Mouse (Mus musculus) neural tube, embryonic 14.5 days (tissue): ENCODE data around the gene Ccdc57. TPM values are rescaled to one million over a fixed set of nuclear protein-coding genes. Genes with fewer than 3 reads are reported as not detected.
A peak's percentile ranks its signal among the peaks of the same experiment; 100 is the strongest.

Experiments
- ATAC-seq: fragments of 200-750 bp; cut with Nextera tagmentation; 2 replicates; pipeline ENCODE4 v1.8.0; 2017; ENCODE audit warnings: low read depth, mild to moderate bottlenecking, moderate TSS enrichment, moderate library complexity
- H3K27ac ChIP-seq: fragments of 300-500 bp; sonication (generic); 2 replicates; pipeline ENCODE4 v1.5.1; 2014; ENCODE audit warnings: low read depth, mild to moderate bottlenecking, control low read depth, low read length, moderate library complexity, mixed read lengths
- H3K27me3 ChIP-seq: fragments of 300-500 bp; sonication (generic); 2 replicates; pipeline ENCODE4 v1.6.1; 2014; ENCODE audit warnings: low read length; ENCODE audit not compliant: control insufficient read depth, insufficient read depth
- H3K36me3 ChIP-seq: fragments of 300-500 bp; sonication (generic); 2 replicates; pipeline ENCODE4 v1.6.1; 2014; ENCODE audit warnings: low read length, mixed read lengths; ENCODE audit not compliant: control insufficient read depth, insufficient read depth
- H3K4me1 ChIP-seq: fragments of 300-500 bp; sonication (generic); 2 replicates; pipeline ENCODE4 v1.6.1; 2014; ENCODE audit warnings: low read length; ENCODE audit not compliant: control insufficient read depth, insufficient read depth
- H3K4me2 ChIP-seq: fragments of 300-500 bp; sonication (generic); 2 replicates; pipeline ENCODE4 v1.6.1; 2014; ENCODE audit warnings: mild to moderate bottlenecking, low read depth, low read length, control low read depth
- H3K4me3 ChIP-seq: fragments of 300-500 bp; sonication (generic); 2 replicates; pipeline ENCODE4 v1.5.1; 2014; ENCODE audit warnings: low read depth, low read length, control low read depth, mixed read lengths
- H3K9ac ChIP-seq: fragments of 300-500 bp; sonication (generic); replicated peaks from 2 replicates; pipeline ENCODE4 v1.6.1; 2014; ENCODE audit warnings: low read depth, mild to moderate bottlenecking, control low read depth, low read length, mixed read lengths
- H3K9me3 ChIP-seq: fragments of 300-500 bp; sonication (generic); 2 replicates; pipeline ENCODE4 v1.6.1; 2016; ENCODE audit warnings: low read length; ENCODE audit not compliant: control insufficient read depth
- WGBS: fragments of 180-500 bp; shearing (Covaris S2); extraction: QIAGEN DNeasy Blood & Tissue Kit; methylation state at CpG from one replicate; pipeline ENCODE4 v1.1.7; 2014; 5-methylcytosine and 5-hydroxymethylcytosine counted together
- polyA plus RNA-seq: library from polyadenylated mRNA; unstranded; fragments of >200 nt; fragmentation: Nextera tagmentation; extraction: Ambion mirVana; gene quantifications from 2 replicates; pipeline ENCODE4 v1.2.1, GENCODE M21; 2014

Ccdc57 gene
- polyA plus RNA-seq = 6.1 and 6.7 TPM in 2 replicates

DNA sequence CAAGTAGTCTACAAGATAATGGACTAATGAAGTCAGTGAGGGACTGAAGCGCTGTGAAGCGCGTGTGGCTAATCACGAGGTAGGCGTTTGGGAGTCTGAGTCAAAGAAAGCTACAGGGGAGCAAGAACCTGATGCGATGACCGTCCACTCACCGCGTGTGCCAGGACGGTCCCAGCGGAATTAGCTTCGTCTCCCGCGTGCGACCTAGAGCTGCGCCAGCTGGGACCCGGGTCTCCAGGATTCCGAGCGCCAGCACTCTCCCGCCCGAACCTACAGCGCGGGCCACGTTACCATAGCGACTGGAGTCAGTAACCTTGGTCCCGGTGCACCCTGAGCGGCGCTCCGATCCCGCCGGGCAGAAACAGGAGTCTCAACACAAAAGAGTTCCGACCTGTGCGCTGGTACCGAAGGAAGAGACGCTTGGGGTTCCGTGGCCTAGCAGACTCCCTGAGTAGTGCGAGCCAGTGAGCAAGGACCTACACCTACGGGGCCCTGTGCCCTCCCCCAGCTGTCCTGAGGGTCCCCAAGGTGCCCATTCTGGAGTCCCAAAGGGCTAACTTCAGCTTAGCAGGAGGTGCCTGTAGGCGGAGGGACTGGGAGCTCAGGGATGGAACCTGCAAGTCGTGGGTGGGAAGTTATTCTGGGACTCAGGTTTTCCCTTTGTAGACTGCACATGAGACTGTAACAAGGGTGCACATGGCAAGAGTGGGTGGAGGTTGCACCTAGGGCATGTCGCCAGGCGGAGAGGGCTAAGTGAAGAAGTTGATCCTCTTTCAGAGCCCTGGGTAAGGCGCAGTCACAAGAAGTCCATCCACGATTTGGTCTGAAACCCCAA, at the start of gene Ccdc57:
TSS of gene Ccdc57 (minus strand) at position 309 of the 835 bp plus-strand sequence.
- H3K4me1 ChIP-seq = no peaks in the 10 kb centered on the region
- peak within 1 kb of the TSS; percentile 39 for H3K9ac ChIP-seq
- H3K36me3 ChIP-seq = no peaks in the 10 kb centered on the region
- peak within 1 kb of the TSS; percentile 63 for H3K4me3 ChIP-seq
- H3K27me3 ChIP-seq = no peaks in the 10 kb centered on the region
- WGBS = 9% methylated on average over 44 of the region's 44 CpGs
- ATAC-seq = peak; percentile 95
- no peaks in the 10 kb centered on the region for H3K9me3 ChIP-seq
- peak within 1 kb of the TSS; percentile 56 for H3K4me2 ChIP-seq
- H3K27ac ChIP-seq = no peak within 1 kb of the TSS

DNA sequence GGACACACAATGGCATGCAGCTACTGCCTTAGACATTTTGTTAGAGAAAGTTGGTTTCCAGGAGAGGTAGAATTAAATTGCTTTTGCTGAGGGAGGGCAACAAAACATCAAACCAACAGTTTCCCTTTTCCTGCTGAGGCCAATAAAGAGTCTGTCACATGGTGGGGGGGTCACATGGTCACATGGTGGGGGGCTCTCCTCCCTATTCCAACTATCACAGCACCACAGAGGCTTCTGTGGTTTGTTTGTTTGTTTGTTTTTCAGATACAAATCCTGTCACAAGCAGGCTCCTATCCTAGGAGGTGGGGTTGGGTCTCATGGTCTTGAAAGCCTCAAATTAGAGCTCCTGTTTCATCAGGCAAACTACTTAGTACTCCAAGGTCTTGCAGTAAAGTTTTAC, 49.8 kb upstream of the Ccdc57 start:
- H3K27ac ChIP-seq = no peak overlapping the region
- H3K4me2 ChIP-seq = no peak overlapping the region
- no peak overlapping the region for H3K4me3 ChIP-seq
- H3K36me3 ChIP-seq = peaks cover 27% of the 10 kb centered on the region
- no peaks in the 10 kb centered on the region for H3K9me3 ChIP-seq
- H3K4me1 ChIP-seq = 0 out of 2 replicates have a peak, but pooled peaks cover 1% of the 10 kb centered on the region
- ATAC-seq = no peak
- no peak overlapping the region for H3K9ac ChIP-seq
- H3K27me3 ChIP-seq = no peaks in the 10 kb centered on the region

DNA sequence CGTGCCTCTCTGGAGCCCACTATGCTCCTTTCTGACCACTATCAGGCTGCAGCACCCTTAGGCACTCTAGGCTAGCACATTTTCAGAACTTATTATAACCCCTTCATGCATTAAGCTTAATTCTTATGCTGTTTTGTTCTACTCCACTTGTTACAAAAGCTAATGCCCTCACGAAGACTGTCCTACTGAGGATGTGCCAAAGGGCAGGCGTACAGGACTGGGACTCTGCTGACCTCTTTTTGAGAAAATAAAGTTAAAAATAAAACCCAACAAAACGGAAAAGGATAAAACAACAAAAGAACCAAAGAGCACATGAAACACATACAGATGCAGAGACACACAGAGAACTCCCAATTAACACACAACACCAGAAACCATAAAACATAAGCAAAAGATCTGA, 49.0 kb upstream of the Ccdc57 start:
- Histone ChIP-seq H3K27ac (no peak overlapping the region), H3K36me3 (peaks cover 27% of the 10 kb centered on the region), H3K27me3 (no peaks in the 10 kb centered on the region), H3K9me3 (no peaks in the 10 kb centered on the region), H3K4me3 (no peak overlapping the region), H3K4me1 (no peaks in the 10 kb centered on the region), H3K9ac (no peak overlapping the region), H3K4me2 (no peak overlapping the region)
- no peak for ATAC-seq
- WGBS = 89% methylated on average over 4 of the region's 4 CpGs

DNA sequence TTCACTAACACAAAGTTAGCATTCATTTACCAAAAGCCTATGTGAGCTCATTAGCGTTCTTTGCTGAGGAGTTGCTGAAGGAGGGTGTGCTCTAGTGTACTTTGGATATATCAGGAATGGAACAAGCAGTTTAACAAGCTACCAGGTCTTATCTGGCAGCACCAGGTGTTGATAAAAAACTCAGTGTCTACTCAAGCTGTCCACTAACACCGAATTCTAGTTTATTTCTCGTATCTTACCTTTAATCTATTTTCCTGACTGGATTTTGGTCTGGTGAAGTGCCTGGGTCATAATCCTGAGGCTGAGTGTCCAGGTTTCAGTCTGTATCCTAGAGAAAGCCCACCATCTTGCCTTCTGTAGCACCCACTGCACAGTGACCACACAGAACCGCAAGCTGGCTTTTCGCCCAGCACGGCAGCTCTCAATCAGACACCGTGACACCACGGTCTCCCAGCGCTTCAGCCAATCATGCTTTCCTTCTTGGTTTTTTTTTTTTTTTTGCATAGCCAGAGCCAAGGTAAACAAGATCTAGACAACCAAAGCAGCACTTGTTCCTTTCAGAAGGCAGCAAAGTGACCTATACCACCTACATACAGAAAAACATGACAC, 47.9 kb upstream of the Ccdc57 start:
- no peaks in the 10 kb centered on the region for H3K4me1 ChIP-seq
- peaks cover 23% of the 10 kb centered on the region for H3K36me3 ChIP-seq
- no peak overlapping the region for H3K9ac ChIP-seq
- WGBS = 74% methylated on average over 9 of the region's 9 CpGs
- H3K4me2 ChIP-seq = no peak overlapping the region
- no peaks in the 10 kb centered on the region for H3K9me3 ChIP-seq
- no peaks in the 10 kb centered on the region for H3K27me3 ChIP-seq
- no peak for ATAC-seq
- H3K4me3 ChIP-seq = no peak overlapping the region
- H3K27ac ChIP-seq = no peak overlapping the region

DNA sequence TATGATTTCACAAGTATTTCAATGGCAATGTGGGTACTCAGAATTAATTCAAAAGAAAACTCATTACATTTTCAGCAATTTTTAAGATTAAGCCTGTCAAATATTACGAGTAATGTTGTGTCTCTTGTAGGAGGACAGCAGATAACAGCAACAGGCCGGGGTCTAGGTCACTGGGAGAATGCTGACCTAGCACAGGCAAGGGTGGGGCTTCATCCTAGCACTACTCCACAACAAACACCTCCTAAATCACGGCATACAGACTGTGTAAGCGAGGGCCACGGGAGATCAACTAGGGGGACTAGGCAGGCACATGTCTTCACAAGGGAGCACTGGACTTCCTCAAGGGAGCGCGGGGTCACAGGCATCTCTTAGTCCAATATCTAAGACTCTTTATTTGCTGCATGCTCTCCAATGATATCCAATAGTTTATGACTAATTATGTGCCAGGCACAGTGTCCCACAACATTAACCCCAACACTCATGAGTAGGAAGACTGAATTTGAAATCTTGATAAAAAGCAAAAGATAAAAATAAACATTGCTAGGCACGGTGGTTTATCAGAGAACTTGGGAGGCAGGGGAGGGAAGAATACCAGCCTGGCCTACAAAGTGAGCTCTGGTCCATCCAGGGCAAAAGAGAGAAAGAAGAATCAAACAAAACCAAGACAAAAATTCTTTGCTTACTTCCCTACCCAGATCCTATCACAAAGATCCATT, 47.2 kb upstream of the Ccdc57 start:
- Histone ChIP-seq H3K4me1 (no peaks in the 10 kb centered on the region), H3K36me3 (peaks cover 27% of the 10 kb centered on the region), H3K9ac (no peak overlapping the region), H3K27me3 (no peaks in the 10 kb centered on the region), H3K27ac (no peak overlapping the region), H3K4me3 (no peak overlapping the region), H3K4me2 (no peak overlapping the region), H3K9me3 (no peaks in the 10 kb centered on the region)
- WGBS = 87% methylated on average over 8 of the region's 8 CpGs
- no peak for ATAC-seq

DNA sequence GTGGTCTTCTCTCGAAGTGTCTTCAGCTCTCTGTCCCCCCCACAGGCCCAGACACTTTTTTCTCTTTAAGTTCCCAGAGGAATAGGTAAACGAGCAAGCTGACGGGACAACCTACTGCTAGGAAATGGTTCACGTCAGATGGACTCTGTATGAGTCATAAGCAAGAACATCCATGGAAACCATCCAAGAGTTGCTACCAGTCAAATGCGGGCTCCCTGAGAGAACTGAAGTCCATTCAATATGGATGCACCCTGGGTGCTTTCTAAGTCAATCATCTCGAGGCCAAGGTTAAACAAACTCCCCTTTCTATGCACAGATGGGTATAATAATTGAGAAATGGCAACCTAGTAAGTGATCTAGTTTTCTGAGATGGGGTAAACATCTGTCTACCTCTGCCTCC, 40.6 kb upstream of the Ccdc57 start:
- 86% methylated on average over 6 of the region's 6 CpGs for WGBS
- no peaks in the 10 kb centered on the region for H3K9me3 ChIP-seq
- no peaks in the 10 kb centered on the region for H3K4me1 ChIP-seq
- ATAC-seq = no peak
- H3K27ac ChIP-seq = no peak overlapping the region
- no peak overlapping the region for H3K4me2 ChIP-seq
- H3K36me3 ChIP-seq = peaks cover 71% of the 10 kb centered on the region
- no peaks in the 10 kb centered on the region for H3K27me3 ChIP-seq
- H3K9ac ChIP-seq = no peak overlapping the region
- no peak overlapping the region for H3K4me3 ChIP-seq

DNA sequence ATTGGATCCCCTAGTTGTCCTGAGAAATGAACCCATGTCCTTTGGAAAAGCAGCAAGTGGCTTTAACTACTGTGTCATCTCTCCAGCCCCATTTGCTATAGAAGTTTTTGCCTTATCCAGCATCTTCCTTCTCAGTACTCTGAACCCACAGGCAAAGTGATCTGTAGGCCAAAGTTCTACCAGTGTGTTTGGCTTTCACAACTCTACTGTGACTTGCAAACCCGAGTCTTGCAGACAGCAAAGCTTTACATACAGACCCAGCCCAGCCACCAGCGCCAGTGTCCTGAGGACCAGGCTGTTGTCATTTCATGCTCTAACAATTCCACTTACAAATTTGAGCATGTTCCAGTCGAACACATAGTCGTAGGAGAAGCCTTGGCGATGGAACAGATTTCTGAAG, 38.6 kb upstream of the Ccdc57 start:
- Histone ChIP-seq H3K36me3 (peaks cover 90% of the 10 kb centered on the region), H3K4me1 (no peaks in the 10 kb centered on the region), H3K27me3 (no peaks in the 10 kb centered on the region), H3K9me3 (no peaks in the 10 kb centered on the region), H3K9ac (no peak overlapping the region), H3K4me3 (no peak overlapping the region), H3K4me2 (no peak overlapping the region), H3K27ac (no peak overlapping the region)
- ATAC-seq = no peak
- 94% methylated on average over 5 of the region's 5 CpGs for WGBS

DNA sequence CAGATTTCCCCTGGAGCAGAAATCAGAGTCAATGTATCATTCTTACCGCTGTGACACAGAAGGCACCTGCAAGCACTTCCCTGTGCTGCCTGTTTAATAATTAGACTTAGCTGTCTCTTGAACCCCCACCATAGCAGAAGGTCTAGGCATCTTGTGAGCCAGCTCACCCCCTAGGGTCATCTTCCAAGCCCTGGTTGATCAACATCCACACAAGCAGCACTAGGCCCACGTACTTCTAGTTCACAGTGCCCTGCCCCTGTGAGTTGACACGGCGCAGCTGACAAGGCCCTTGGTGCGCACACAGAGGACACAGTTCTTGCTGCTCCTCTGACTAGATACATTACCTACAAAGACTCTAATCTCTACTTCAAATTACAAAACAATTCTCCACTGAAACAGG, 37.1 kb upstream of the Ccdc57 start:
- Histone ChIP-seq H3K9ac (no peak overlapping the region), H3K27me3 (no peaks in the 10 kb centered on the region), H3K27ac (no peak overlapping the region), H3K9me3 (no peaks in the 10 kb centered on the region), H3K4me2 (no peak overlapping the region), H3K36me3 (peaks cover 97% of the 10 kb centered on the region), H3K4me1 (no peaks in the 10 kb centered on the region), H3K4me3 (no peak overlapping the region)
- WGBS = 94% methylated on average over 5 of the region's 5 CpGs
- no peak for ATAC-seq

DNA sequence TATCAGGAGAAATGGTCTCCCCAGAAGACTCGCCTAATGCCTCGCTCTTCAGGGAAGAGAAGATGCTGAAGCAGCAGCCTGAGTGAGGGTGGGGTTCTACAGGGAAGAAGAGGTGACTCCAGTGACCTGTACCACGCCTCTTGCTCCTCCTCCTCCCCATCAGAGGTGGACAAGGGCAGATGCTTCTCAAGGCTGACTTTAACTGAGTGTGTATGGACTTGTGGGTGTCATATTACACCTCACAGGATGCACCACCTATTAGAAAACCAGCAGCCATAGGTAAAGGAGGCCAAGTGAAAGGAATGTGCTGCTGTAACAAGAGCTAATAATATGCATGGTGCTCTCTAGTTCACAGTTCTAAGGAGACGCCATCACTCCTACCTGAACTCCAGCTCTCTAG, 32.9 kb upstream of the Ccdc57 start:
- WGBS = 80% methylated on average over 4 of the region's 4 CpGs

More for the DNA sequence above, 32.9 kb upstream of the Ccdc57 start:
- Histone ChIP-seq H3K27me3 (no peaks in the 10 kb centered on the region), H3K9me3 (no peaks in the 10 kb centered on the region), H3K27ac (no peak overlapping the region), H3K4me3 (no peak overlapping the region), H3K4me1 (no peaks in the 10 kb centered on the region), H3K9ac (no peak overlapping the region), H3K4me2 (no peak overlapping the region), H3K36me3 (peaks cover 81% of the 10 kb centered on the region)
- ATAC-seq = no peak
